Mouse (Mus musculus) common myeloid progenitor, adult 5-6 weeks (primary cell): ENCODE data around the gene Ebf4. TPM values are rescaled to one million over a fixed set of nuclear protein-coding genes. Genes with fewer than 3 reads are reported as not detected.
"Not testable (repeated sequence)": the region's sequence is repeated elsewhere in the genome, so short reads cannot be mapped to it uniquely, and the experiment has no call there.

Source experiments
- ATAC-seq: replicated peaks from 2 replicates; pipeline ENCODE4 v1.8.0; 2016; ENCODE audit warnings: low read depth, mild to moderate bottlenecking, moderate TSS enrichment, inconsistent platforms; ENCODE audit not compliant: poor library complexity, severe bottlenecking
- total RNA-seq: library from RNA; stranded (forward); fragments of 200-1000, 187-1606 nt; gene quantifications from 2 replicates; pipeline ENCODE4 v1.2.3, GENCODE M21; 2017

The Ebf4 gene
- total RNA-seq, 1 experiment from 2014 or later = not detected

DNA sequence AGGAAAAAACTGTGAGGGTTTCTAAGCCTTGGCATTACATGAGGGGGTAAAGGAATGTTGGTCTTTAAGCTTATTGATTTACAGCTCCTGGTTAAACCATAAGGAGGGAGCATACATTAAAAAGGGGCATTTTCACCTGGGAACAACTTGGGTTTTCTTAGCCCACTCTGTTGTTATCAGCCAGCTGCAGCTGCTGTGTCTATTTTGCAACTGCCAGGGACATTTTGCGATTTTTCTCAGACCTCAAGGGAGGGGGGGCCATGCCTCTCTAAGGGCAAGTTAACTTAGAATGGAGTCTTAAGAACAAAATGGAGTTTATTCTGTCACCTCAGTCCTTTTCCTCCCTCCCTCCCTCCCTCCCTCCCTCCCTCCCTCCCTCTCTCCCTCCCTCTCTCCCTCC is 78.1 kb downstream of the Ebf4 start:
- ATAC-seq = not testable (repeated sequence)

DNA sequence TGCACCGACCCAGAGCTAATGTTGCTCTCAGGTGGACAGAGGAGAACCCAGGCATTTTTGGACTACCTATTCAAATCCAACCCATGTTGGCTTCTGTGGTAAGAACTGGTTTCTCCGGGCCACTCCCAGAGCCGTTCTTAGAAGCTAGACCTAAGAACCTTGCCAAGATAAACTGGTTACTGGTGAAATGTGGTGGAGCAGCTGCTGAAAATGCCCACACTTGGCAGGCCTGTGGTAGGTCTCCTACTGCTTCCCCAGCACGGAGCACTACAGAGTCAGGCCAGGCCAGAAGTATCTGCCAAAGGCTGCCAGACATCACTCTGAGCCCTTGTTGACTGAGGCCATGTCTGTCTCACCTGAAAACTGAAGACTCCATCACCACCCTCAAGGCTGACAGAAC is 80.0 kb downstream of the Ebf4 start:
- no peak for ATAC-seq

DNA sequence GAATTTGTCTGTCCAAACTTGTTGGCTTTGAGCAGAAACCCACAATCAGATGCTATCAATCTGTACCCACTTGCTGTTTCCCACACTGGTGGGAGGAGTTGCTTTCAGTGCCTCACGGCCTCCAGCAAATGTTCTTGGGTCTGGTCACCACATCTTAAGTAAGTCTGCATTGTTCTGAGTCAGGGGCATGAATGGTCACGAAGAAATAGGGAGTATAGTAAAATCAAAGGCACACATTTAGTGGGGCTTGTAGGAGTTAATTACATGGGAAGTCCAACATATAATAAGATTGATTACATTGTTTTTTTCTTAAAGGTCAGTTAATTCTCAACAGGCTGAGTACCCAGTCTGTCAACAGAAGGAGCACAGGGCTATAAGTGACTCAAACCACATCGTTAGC is 88.2 kb downstream of the Ebf4 start:
- no peak for ATAC-seq

DNA sequence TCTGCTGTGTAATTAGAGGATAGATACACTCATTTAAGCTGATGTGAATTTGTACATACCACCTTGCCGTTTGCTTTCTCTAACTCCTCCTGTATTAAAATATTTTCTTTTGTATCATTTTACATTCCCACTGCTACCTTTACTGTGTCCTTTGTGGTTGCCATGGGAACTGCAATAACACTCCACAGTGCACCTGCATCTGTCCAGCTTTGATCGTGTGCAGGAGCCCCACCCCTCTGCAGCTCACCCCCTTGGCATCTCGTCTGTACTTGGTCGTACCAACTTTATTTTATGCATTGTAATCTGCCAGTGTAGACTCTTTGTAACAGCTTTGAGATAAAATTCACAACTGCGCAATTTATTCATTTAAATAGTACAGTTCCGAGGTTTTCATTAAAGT is 88.9 kb downstream of the Ebf4 start:
- ATAC-seq = no peak

DNA sequence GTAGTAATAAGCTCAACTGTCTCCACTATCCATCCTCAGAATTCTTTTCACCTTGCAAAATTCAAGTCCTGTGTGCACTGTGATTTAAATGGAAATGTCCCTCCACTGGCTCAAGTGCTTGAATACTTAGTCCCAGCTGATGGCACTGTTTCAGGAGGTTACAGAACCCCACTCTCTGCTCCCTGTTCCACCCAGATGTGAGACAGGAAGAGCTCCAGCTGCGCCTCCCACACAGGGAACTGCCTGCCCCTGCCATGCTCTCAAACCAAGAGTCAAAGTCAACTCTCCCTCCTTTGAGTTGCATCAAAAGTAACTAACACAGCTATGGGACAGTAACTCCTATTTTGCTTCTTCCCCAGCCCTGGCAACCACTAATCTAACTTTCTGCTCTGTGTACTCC is 91.2 kb downstream of the Ebf4 start:
- ATAC-seq = no peak

DNA sequence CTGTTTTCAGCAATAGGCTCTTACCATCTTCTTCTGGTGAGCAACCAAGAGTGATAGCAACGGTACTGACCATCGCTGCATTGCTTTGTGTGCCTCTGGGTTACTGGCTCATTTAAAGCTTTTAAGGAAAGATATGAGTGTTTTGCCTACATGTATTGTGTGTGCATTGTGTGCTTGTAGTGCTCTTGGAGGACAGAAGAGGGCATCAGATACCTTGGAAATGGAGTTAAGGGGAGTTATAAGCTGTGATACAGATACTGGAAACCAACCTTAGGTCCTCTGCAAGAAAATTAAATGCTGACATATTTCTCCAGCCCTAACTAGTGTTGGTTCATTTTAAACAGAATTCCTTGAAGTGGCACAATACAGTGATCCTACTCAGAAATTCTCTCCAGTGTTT is 93.8 kb downstream of the Ebf4 start:
- ATAC-seq = peak; percentile 73

DNA sequence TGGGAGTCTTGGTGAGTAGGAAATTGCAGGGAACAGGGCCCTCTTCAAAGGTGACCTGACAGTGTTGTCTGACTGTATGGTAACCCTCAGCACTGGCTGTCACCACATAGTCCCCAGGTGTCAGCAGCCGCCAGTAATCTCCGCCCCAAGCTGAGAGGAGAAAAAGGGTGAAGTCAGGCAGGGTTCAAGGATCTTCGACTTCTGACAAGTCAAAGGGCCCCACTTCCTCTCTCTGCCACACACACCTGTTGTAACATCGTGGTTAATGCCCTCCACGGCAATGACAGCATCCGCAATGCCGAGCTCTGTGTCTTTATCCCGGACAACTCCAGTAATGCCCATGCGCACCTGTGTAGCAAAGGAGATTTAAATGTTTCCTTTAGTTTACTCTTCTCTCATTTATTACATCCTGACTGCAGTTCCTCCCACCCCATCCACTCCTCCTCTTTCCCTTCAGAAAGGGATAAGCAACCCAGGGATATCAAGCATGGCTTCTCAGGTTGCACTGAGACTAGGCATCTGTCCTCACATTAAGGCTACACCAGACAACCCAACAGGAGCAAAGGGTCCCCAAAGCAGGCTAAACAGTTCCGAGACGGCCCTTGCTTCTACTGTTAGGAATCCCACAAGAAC is 96.1 kb downstream of the Ebf4 start:
- no peak for ATAC-seq

DNA sequence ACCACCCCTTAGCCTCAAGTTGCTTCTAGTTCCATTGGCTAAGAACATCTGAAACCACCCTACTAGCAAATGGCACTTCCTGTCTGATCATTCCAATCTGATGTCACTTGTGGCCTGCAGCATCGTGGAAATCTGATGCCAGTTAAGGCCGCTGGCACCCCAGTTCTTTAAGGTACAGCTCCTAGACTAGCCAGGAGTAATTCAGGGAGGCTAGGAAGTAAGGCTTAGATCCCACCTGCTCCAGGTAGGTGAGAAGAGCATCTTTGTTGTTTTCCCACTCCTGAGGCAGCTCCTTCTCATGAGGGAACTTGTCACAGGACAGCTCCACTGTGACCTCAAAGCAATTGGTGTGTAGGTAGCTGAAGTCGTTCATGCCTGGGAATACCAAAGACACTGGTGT is 97.9 kb downstream of the Ebf4 start:
- no peak for ATAC-seq

DNA sequence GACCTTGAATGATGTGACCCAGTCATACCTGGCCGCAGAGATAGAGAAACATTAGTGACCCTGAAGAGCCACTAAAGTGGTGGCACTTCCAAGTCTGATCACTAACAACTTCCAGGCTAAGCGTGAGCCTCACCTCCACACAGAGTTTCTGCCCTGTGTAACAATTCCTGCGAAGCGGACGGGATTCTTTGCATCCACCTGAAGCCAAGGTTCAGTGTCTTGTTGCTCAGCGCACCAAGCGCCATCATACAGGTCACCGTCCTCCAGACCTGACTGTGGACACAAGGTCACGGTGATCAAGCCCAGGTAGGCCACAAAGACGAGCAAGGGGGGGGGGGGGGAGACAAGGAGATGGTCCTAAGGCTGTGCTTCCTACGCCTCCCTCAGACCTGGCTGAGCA is 100.7 kb downstream of the Ebf4 start:
- ATAC-seq = no peak

DNA sequence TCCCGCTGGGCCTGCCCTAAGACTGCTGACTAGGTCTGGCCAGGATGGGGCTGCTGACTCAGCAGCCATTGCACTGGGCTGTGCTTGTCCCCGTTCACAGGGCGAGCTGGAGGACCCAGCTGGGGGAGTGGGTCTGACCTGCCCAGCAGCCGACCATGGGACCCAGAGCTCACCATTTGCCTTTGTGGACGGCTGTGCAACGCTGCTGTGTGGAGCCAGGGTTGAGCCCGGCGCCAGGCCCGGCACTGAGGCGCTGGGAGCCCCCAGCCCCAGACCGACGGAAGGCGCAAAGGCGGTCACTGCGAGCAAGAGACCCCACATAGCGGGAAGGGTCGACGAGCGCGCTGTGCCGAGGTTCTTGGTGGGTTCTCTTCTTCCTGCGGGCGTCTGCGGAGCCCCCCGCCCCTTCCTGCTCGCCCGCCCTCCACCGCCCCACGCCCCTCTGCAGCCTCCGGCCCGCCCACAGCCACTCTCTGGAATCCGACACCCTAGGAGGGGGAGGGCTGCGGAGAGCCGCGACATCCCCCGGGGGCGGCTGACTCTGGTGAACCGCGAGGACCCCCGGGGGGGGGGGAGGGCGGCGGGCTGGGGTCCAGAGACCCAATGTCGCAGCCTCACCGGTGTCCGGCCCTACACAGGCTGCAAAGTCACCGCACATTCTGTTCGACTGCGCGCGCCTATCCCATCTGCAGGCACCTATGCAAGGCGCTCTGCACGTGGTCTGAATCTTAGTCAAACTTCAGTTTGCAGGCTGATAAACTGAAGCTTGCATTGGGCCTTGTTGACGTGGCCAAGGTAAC is 102.4 kb downstream of the Ebf4 start, which contains the start of gene Cpxm1:
Gene Cpxm1, minus strand, starts transcription at position 389 of the 800 bp plus-strand sequence.
- ATAC-seq = peak; percentile 31

DNA sequence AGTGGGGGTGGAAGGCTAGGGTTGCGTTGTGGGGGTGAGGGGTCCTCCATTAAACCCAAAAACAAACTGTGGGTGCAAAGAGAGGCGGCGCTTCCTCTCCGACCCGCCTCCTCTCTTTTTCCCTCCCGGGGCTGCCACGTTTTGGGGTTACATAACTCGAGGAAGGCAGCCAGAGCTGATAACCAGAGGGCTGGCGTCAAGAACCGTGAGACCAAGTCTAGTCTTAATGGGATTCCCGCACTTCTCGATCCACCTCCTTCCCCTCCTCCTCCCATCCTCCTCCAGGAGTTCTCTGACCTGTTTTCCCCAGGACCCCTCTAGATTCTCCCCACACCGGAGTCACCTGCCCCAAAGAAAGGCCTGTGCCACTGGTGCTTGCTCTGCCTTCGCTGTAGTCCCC is 103.1 kb downstream of the Ebf4 start:
- ATAC-seq = peak; percentile 80

DNA sequence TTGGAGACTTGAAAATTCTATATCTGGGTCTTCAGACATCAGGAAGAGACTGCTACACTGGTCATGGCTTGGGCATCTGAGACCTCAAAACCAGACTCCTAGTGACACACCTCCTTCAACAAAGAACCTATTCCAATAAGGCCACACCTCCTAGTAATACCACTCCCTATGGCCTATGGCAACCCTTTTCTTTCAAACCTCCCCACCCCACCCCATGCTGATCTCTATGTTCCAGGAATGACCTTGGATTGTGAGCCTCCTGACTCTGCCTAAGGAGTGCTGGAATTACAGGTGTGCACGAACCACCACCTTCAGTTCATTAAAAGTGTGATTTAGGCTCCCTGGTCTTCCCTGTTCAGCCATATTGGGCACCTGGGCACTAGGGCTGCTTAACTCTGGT is 105.1 kb downstream of the Ebf4 start:
- no peak for ATAC-seq

DNA sequence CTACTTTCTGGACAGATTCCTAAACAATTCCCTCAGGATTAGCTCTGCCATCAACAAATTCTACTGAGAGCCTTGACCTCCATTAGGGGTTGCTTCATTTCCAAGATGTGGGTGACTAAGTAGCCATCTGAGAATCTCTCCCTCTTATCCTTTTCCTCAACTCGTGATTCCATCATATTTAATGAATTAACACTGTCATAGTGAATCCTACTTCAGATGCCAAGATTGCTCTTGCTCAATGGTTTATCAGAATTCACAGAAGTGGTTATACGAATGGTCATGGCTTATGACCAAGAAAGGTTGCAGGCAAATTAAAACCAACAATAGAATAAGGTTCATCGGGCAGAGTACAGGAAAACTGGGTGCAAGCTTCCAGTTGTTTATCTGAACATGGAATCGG is 106.9 kb downstream of the Ebf4 start:
- ATAC-seq = no peak

DNA sequence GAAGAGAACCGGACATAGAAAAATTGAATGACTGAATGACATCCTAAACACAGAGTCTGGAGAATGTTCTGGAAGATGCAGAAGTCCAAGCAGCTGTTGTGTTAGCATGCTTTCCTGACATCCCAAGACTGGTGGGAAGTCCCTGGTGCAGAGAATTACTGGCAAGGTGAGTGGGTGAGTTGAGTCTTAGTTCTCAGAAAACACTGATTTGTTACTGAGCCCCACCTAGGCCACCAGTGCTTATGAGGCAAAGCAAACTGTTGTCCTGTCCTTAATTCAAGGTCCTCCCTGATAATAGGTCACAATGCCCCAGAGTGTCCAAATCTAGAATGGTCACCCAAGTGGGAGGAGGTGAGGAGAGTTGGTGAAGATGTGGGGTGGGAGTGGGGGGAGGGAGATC is 110.0 kb downstream of the Ebf4 start, which contains the start of the genes Gm28372 and 1700020A23Rik:
Gene Gm28372, plus strand, starts transcription at position 301 of the 400 bp plus-strand sequence.
Gene 1700020A23Rik, plus strand, starts transcription at position 321 of the 400 bp plus-strand sequence.
- ATAC-seq = no peak

DNA sequence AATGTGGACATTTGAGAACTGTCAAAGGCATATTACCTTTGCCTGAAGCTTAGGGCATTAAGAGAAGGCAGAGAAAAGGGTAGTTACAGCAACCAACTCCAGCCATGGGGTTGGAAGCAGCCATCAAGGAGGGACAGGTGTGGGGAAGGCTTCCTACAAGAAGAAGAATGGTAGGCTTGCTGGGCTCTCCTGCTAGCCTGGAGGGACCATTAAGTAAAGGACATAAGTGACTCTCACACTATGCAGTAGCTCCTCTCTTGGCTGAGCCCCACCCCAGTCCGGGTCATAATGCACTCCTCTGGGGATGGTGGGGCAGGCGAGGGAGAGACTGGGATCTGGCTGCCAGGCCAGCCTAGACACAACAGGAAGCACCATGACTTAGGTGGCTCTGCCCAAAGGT is 111.2 kb downstream of the Ebf4 start, which contains the start of gene Tmem239:
Gene Tmem239, plus strand, starts transcription at position 301 of the 400 bp plus-strand sequence.
- ATAC-seq = no peak

DNA sequence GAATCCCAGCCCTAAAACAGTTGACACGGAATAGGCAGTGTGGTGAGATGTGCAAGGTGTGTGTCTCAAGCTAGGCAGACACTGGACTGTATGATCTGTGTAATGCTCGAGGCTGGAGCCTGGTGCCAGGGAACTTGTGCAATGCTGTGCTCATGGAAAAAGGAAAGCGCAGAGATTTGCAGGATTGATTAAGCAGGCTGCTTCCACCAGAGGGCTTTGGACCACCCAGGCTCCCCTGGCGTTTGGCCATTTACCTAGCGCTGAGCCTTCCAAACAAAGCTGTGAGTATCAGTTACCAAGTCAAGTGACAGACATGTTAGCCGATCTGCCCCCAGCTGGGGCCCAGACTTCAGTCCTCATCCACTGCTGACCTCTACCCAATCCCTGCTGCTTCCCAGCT is 113.2 kb downstream of the Ebf4 start:
- ATAC-seq = no peak

DNA sequence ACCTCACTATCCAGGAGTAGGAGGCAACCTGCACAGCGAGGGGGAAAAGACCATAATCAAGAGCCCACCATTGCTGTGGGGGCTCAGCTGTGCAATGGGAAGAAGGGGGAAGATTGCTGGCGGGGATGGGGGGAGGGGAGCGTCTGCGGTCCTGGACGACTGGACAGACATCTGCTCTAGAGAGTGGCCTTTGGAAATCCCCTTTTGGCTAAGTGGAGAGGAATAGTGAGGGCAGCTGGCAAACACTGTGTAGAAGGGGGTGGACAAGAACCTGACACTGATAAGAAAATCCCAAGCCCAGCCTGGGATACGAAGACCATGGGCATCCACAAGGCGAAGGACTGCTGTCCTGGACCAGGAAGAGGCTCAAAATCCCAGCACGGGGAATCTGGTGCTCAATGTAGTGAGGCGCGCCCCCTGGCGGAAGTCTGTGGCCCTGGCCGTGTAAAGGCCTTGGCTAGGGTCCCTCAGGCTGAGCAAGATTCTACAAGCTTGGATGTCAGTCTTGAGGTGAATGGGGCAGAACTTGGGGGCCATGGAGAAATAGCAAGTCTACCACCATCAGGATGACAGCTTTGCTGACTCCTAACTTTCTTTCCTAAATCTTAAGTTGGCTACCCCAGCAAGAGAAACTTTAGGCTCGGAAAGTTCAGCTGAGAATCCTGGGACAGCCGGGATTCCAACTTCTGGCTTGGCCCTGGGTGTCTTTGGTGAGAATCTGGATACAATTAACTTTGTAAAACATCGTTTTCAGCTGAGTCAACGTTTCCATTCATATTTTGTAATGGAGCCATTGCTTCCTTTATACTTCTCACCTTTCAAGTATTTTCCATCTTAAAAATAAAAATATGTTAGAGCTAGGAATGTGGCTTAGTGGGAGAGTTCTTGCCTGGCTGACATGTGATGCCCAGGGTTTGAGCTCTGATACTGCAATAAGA is 116.9 kb downstream of the Ebf4 start:
- ATAC-seq = peak; percentile 89

DNA sequence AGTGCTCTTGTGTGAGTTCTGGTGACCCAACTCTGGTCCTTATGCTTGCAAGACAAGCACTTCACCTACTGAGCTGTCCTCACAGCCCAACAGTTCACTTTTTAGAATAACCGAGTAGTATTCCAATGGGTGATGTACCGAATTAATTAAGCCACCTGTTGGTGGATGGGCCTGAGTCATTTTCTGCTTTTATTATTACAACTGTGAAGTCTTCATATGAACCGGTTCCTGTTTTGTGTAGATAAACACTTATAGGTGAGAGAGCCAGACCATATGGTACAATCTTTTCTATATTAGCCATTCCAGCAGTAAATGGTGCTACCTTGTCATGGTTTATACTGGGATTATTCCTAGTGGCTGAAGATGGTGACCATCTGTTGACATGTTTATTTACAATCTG is 117.8 kb downstream of the Ebf4 start:
- no peak for ATAC-seq

DNA sequence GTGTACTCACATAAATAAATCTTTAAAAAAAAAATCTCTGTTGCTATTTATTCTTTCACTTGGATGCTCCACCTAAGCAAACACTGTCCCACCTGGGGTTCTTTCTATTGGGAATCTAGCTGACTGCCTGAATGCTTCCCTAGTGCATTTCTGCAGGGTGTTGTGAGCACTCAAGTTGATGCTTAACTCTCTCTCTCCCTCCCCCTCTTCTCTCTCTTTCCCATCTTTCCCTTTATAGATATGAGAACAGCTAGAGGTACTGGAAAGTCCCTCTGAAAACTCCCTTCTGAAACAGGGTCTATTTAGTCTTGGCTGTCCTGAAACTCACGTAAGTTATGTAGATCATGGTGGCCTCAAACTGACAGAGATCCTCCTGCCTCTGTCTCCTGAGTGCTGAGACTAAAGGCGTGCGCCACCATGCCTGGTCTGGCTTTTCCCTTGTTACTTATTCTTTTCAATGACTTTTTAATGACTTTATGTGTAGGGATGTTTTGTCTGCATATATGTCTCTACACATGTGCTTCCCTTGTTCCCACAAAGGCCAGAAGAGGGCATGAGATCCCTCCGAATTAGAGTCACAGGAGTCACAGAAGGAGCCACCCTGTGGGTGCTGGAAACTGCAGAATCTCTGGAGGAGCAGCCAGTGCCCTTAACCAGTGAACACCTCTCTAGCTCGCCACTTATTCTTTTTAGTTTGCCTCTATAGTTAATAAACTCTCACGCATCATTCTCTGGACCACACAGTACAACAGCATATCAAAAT is 119.3 kb downstream of the Ebf4 start:
- peak; percentile 59 for ATAC-seq
